Mouse (Mus musculus): Measurements from ENCODE around the gene Ggt1.

DNA sequence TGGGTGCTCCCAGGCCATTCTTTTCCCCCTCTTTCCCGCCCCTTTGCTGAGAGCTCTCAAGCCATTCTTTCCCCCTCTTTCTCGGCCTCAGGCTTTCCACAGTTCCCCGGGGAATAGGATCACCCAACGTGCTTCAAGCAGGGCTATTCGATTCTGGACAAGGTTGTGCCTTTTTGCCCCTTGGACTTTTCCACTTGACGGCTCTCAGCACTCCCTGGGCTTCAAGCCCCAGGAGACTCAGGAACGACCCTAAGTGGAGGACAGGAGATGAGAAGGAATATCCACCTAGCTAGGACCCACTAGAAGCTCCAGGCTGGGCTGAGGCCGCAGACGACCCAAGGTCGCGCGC lies 44.7 kb upstream of the Ggt1 start:
- no peak for TF ChIP-seq CTCF (IDR thresholded peaks at IDR 0.05; ENCODE audit: borderline replicate concordance, extremely low read depth, insufficient read depth, insufficient read length)
- TF ChIP-seq POLR2A (IDR thresholded peaks at IDR 0.05; ENCODE audit: borderline replicate concordance, extremely low read depth, insufficient read depth, insufficient read length, poor library complexity, severe bottlenecking), result no peak

Measured in brain, embryonic 14.5 days (tissue).